Mouse (Mus musculus): Measurements from ENCODE around the gene Abca7. TPM values are rescaled to one million over a fixed set of nuclear protein-coding genes. Genes with fewer than 3 reads are reported as not detected.
A peak's percentile ranks its signal among the peaks of the same experiment; 100 is the strongest.

Abca7 gene
- polyA plus RNA-seq, 1 experiment from 2014 or later = 2.2 TPM

- Histone ChIP-seq H3K27ac (ENCODE audit: low read depth, low read length) (no peak overlapping the region), H3K9ac (ENCODE audit: low read depth, low read length) (no peak overlapping the region), H3K4me2 (replicated peaks; ENCODE audit: low read depth) (no peak overlapping the region), H3K9me3 (ENCODE audit: control insufficient read depth) (no peaks in the 10 kb centered on the region), H3K4me3 (ENCODE audit: low read depth, low read length) (peak overlapping the region; percentile 12; the same call in 1 of the 2 replicates), H3K4me1 (replicated peaks; ENCODE audit: control insufficient read depth, insufficient read depth, low read length) (no peaks in the 10 kb centered on the region), H3K36me3 (ENCODE audit: control insufficient read depth, insufficient read depth) (peaks cover 9% of the 10 kb centered on the region; the same call in 1 of the 2 replicates), H3K27me3 (replicated peaks; ENCODE audit: control insufficient read depth, insufficient read depth, low read length) (peaks cover 13% of the 10 kb centered on the region; the same call in 1 of the 2 replicates)
- WGBS = 92% methylated on average over 10 of the region's 10 CpGs
- TF ChIP-seq CTCF (IDR thresholded peaks at IDR 0.05; ENCODE audit: low read depth) = no peak
- no peak for ATAC-seq
Observed at GRCm38 (mm10) chr10:80016931-80017330, 20.6 kb downstream of the Abca7 start.

GRCm38 (mm10) chr10:80017361-80017760, 21.1 kb downstream of the Abca7 start:
- no peak overlapping the region for H3K9ac ChIP-seq (ENCODE audit: low read depth, low read length)
- no peak overlapping the region for H3K27ac ChIP-seq (ENCODE audit: low read depth, low read length)
- no peak for TF ChIP-seq CTCF (IDR thresholded peaks at IDR 0.05; ENCODE audit: low read depth)
- no peak for ATAC-seq
- 0 out of 2 replicates have a peak overlapping the region, but pooled peaks have one; percentile 3 for H3K4me2 ChIP-seq (replicated peaks; ENCODE audit: low read depth)
- peaks cover 13% of the 10 kb centered on the region; the same call in 1 of the 2 replicates for H3K27me3 ChIP-seq (replicated peaks; ENCODE audit: control insufficient read depth, insufficient read depth, low read length)
- H3K4me3 ChIP-seq (ENCODE audit: low read depth, low read length) = no peak overlapping the region; the same call in 1 of the 2 replicates
- no peaks in the 10 kb centered on the region for H3K4me1 ChIP-seq (replicated peaks; ENCODE audit: control insufficient read depth, insufficient read depth, low read length)
- no peaks in the 10 kb centered on the region for H3K9me3 ChIP-seq (ENCODE audit: control insufficient read depth)
- WGBS = 56% methylated on average over 3 of the region's 3 CpGs
- peaks cover 5% of the 10 kb centered on the region; the same call in 1 of the 2 replicates for H3K36me3 ChIP-seq (ENCODE audit: control insufficient read depth, insufficient read depth)

- Histone ChIP-seq H3K9ac (ENCODE audit: low read depth, low read length) (no peak overlapping the region), H3K4me2 (replicated peaks; ENCODE audit: low read depth) (0 out of 2 replicates have a peak overlapping the region, but pooled peaks have one; percentile 3), H3K36me3 (ENCODE audit: control insufficient read depth, insufficient read depth) (peaks cover 5% of the 10 kb centered on the region; the same call in 1 of the 2 replicates), H3K4me1 (replicated peaks; ENCODE audit: control insufficient read depth, insufficient read depth, low read length) (no peaks in the 10 kb centered on the region), H3K4me3 (ENCODE audit: low read depth, low read length) (no peak overlapping the region), H3K9me3 (ENCODE audit: control insufficient read depth) (no peaks in the 10 kb centered on the region), H3K27ac (ENCODE audit: low read depth, low read length) (no peak overlapping the region), H3K27me3 (replicated peaks; ENCODE audit: control insufficient read depth, insufficient read depth, low read length) (peaks cover 13% of the 10 kb centered on the region; the same call in 1 of the 2 replicates)
- no peak for ATAC-seq
- 88% methylated on average over 14 of the region's 14 CpGs for WGBS
- no peak for TF ChIP-seq CTCF (IDR thresholded peaks at IDR 0.05; ENCODE audit: low read depth)
Observed at GRCm38 (mm10) chr10:80017771-80018170, 21.5 kb downstream of the Abca7 start.

- no peaks in the 10 kb centered on the region for H3K4me1 ChIP-seq (replicated peaks; ENCODE audit: control insufficient read depth, insufficient read depth, low read length)
- peak overlapping the region; percentile 37; the same call in 1 of the 2 replicates for H3K4me2 ChIP-seq (replicated peaks; ENCODE audit: low read depth)
- no peaks in the 10 kb centered on the region for H3K9me3 ChIP-seq (ENCODE audit: control insufficient read depth)
- 0 out of 2 replicates have a peak, but pooled peaks have one; percentile 32 for ATAC-seq
- no peak overlapping the region for H3K27ac ChIP-seq (ENCODE audit: low read depth, low read length)
- H3K9ac ChIP-seq (ENCODE audit: low read depth, low read length) = no peak overlapping the region
- 0 out of 2 replicates have a peak, but pooled peaks have one; percentile 10 for TF ChIP-seq CTCF (IDR thresholded peaks at IDR 0.05; ENCODE audit: low read depth)
- WGBS = 5% methylated on average over 14 of the region's 15 CpGs
- peaks cover 9% of the 10 kb centered on the region; the same call in 1 of the 2 replicates for H3K27me3 ChIP-seq (replicated peaks; ENCODE audit: control insufficient read depth, insufficient read depth, low read length)
- H3K36me3 ChIP-seq (ENCODE audit: control insufficient read depth, insufficient read depth) = no peaks in the 10 kb centered on the region
- H3K4me3 ChIP-seq (ENCODE audit: low read depth, low read length) = no peak overlapping the region
Observed at GRCm38 (mm10) chr10:80018739-80019297, 22.5 kb downstream of the Abca7 start.

- ATAC-seq = no peak
- 26% methylated on average over 20 of the region's 20 CpGs for WGBS
- no peak overlapping the region for H3K27ac ChIP-seq (ENCODE audit: low read depth, low read length)
Observed at GRCm38 (mm10) chr10:80019471-80020131, 23.3 kb downstream of the Abca7 start.

GRCm38 (mm10) chr10:80020191-80020590, 23.9 kb downstream of the Abca7 start:
- Histone ChIP-seq H3K9me3 (ENCODE audit: control insufficient read depth) (no peaks in the 10 kb centered on the region), H3K4me3 (ENCODE audit: low read depth, low read length) (no peak overlapping the region), H3K27me3 (replicated peaks; ENCODE audit: control insufficient read depth, insufficient read depth, low read length) (0 out of 2 replicates have a peak, but pooled peaks cover 3% of the 10 kb centered on the region), H3K9ac (ENCODE audit: low read depth, low read length) (no peak overlapping the region), H3K4me2 (replicated peaks; ENCODE audit: low read depth) (no peak overlapping the region), H3K4me1 (replicated peaks; ENCODE audit: control insufficient read depth, insufficient read depth, low read length) (no peaks in the 10 kb centered on the region), H3K36me3 (ENCODE audit: control insufficient read depth, insufficient read depth) (no peaks in the 10 kb centered on the region), H3K27ac (ENCODE audit: low read depth, low read length) (no peak overlapping the region)
- 61% methylated on average over 11 of the region's 11 CpGs for WGBS
- no peak for ATAC-seq
- no peak for TF ChIP-seq CTCF (IDR thresholded peaks at IDR 0.05; ENCODE audit: low read depth)

More at GRCm38 (mm10) chr10:80019471-80020131, 23.3 kb downstream of the Abca7 start:
- Histone ChIP-seq H3K27me3 (replicated peaks; ENCODE audit: control insufficient read depth, insufficient read depth, low read length) (0 out of 2 replicates have a peak, but pooled peaks cover 3% of the 10 kb centered on the region), H3K36me3 (ENCODE audit: control insufficient read depth, insufficient read depth) (no peaks in the 10 kb centered on the region), H3K4me2 (replicated peaks; ENCODE audit: low read depth) (peak overlapping the region; percentile 37), H3K4me1 (replicated peaks; ENCODE audit: control insufficient read depth, insufficient read depth, low read length) (no peaks in the 10 kb centered on the region), H3K9me3 (ENCODE audit: control insufficient read depth) (no peaks in the 10 kb centered on the region), H3K9ac (ENCODE audit: low read depth, low read length) (peak overlapping the region; percentile 4; the same call in 1 of the 2 replicates), H3K4me3 (ENCODE audit: low read depth, low read length) (no peak overlapping the region)
- peak; percentile 26; the same call in 1 of the 2 replicates for TF ChIP-seq CTCF (IDR thresholded peaks at IDR 0.05; ENCODE audit: low read depth)

All from intestine, postnatal 0 days (tissue).